Mouse (Mus musculus): Measurements from ENCODE around the gene Proz. TPM values are rescaled to one million over a fixed set of nuclear protein-coding genes. Genes with fewer than 3 reads are reported as not detected.
A peak's percentile ranks its signal among the peaks of the same experiment; 100 is the strongest.
"Not testable (repeated sequence)": the region's sequence is repeated elsewhere in the genome, so short reads cannot be mapped to it uniquely, and the experiment has no call there.

Gene Proz
- total RNA-seq (2021) = not detected
- long read RNA-seq, experiment 1 = 0 reads
- long read RNA-seq, experiment 2 = 0 reads

- no peak for DNase-seq (ENCODE audit: low spot score in 2 of 2)
Measured at GRCm38 (mm10) chr8:13060441-13061150, at the start of gene Proz. Gene Proz (plus strand): TSS chr8:13060914.

- no peak for DNase-seq (ENCODE audit: low spot score in 2 of 2)
Measured at GRCm38 (mm10) chr8:13019560-13019959, 41.2 kb upstream of the Proz start.

- peak in 1 of 2 experiments; percentile 18 for DNase-seq (ENCODE audit: low spot score in 2 of 2)
Measured at GRCm38 (mm10) chr8:13021830-13022229, 38.9 kb upstream of the Proz start.

DNA sequence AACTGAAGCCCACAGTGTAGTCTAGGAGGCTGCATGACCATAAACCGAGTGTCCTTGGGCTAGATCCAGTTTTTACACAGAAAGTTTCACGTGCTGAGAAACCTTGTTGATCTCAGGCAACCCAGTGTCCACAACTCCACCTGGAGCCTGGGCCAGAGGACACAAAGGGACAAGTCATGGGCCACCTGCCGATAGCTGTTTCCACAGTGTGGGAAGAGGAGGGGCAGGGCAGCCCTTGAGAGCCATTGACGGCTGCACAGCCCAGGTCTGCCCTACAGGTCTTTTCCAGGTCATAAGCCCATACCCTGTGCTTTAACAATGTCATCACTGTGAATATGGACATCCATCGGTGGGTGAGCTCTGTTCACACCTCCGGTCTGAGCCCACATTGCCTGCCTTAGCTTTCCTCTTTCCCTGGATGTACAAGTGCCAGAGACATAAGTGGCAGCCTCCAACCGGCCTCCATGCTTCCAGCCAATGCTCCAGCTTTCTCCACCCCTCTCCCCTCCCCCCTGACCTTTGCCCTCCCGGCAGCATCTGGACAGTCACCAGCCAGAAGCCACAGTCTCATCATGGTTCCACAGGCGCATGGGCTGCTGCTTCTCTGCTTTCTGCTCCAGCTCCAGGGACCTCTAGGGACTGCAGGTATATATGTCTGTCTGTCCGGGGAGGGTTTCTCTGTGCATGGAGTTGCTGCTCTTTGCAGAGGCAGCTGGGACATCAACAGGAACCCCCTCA lies 35.1 kb upstream of the Proz start, which contains the start of gene F7:
Gene F7 (plus strand): TSS at position 548 of the 738 bp plus-strand sequence.
- no peak for DNase-seq (ENCODE audit: low spot score in 2 of 2)

DNA sequence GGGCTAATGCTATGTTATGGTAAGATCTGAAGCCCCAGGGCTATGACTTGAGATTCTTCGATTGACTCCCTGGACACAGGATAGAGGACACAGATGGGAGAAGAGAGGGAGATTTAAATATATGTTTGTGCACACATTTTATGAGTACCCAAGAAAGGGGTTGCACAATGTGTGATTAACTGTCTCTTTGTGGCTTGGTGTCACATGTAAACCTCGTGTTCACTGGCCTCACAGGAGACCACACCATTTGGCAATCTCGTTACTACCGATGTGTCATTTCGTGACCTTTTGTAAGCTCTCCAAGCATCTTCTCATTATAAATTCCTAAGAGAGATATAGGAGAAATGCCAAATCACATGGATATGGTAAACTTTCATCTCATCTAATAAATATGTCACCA lies 33.1 kb upstream of the Proz start:
- no peak for DNase-seq (ENCODE audit: low spot score in 2 of 2)

DNA sequence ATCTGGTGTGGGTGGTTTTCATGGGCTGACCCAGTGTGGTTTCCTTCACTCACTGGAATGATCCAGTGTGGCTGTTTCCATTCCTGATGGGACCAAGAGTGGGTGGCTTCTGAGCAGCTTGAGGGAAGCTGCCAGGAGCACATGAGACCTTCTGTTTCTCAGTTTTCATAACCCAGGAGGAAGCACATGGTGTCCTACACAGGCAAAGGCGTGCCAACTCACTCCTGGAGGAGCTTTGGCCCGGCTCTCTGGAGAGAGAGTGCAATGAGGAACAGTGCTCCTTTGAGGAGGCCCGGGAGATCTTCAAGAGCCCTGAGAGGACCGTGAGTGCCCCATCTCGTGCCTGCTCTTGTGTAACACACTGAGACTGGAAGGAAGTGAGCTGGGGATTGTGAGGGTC lies 32.2 kb upstream of the Proz start:
- peak; percentile 39 to 44 for DNase-seq (ENCODE audit: low spot score in 2 of 2)

DNA sequence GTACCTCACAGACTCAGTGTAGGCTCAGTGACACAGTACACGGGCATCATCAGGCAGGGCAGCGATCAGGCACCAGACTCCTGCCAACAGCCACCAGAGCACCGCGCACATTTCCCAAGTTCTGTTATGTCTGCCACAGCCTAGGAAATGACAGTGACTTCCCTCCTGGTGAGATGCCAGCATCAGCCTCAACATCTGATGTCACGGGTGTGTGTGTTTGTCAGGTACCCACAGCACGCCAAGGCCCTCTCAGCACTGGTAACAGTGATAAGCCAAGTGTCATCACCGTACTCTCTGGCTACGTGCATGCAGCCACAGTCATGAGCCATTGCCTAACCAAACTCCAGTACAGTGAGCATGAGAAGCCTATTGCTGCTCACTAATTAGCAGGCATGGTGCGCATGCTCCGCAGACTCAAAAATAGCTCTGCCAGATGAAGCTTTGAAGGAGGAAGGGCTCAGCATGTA lies 24.3 kb upstream of the Proz start:
- peak; percentile 51 to 52 for DNase-seq (ENCODE audit: low spot score in 2 of 2)

GRCm38 (mm10) chr8:13037015-13037414 lies 23.7 kb upstream of the Proz start, which contains the start of gene F10:
Gene F10 (plus strand): TSS chr8:13037308.
- DNase-seq (ENCODE audit: low spot score in 2 of 2) = no peak

GRCm38 (mm10) chr8:13037569-13037968 lies 23.1 kb upstream of the Proz start:
- no peak for DNase-seq (ENCODE audit: low spot score in 2 of 2)

DNA sequence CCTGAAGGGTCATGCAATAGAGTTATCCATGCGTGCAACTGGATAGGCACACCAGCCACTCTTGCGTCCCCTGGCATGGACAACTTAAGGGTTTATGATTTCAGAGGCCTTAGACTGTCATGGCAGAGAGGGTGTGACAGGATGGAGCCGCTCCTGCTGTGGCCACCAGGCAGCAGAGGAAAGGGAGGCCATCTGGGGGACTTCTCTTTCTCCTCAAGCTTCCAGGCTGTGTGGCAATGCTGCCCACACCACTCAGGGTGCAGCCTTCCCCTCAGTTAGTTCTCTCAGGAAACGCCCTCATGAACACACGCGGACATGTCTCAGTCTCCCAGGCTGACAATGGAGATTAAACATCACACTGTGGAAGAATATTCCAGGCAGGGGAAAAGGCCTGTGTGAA lies 21.7 kb upstream of the Proz start:
- no peak for DNase-seq (ENCODE audit: low spot score in 2 of 2)

DNA sequence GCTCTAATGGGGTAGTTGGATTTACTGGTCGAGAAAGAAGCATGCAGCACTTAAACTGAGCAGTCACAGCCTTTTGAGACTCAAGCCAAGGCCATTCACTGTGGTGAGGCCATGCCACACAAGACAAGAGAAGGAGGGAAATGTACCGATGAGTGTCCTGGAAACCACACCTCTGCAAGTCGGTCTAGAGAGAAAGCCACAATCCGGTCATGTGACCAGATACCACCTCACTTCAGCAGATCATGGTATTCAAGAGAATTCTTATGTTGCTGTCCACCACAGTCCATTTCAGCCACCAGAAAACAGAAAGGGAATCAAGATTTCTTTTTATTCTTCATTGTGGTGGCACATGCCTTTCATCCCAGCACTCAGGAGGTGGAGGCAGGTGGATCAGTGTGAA lies 19.3 kb upstream of the Proz start:
- DNase-seq (ENCODE audit: low spot score in 2 of 2) = no peak

DNA sequence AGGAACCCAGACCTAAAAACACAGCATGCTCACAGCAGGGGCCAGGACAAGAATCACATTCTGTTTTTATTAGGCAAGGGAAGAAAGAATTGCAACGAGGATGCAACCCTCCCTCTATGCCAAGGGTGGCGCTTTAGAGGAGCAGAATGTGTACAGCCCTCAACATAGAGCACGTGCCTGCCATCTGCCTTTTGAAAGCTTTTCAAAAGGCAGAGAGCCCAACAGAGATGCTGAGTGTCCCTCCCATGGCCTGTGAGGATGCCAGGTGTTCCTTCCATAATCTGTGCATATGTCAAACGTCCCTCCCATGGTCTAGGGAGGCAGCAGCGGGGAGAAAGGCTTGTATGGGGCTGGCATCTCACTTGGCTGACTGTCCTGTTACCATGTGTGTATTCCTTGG lies 13.1 kb upstream of the Proz start:
- no peak for DNase-seq (ENCODE audit: low spot score in 2 of 2)

DNA sequence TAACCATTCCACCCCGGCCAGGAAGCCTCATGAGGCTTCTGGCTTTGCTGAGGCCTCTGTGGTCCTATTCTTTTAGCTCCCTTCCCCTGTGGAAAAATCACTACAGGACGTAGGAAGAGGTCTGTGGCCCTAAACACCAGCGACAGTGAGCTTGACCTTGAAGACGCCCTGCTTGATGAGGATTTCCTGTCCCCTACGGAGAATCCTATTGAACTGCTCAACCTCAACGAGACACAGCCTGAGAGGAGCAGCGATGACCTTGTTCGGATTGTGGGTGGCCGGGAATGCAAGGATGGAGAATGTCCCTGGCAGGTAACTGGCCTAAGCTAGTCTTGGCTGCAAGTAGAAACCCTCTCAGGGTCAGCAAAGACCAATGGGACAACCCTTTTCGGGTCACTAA lies 10.2 kb upstream of the Proz start:
- no peak for DNase-seq (ENCODE audit: low spot score in 2 of 2)

GRCm38 (mm10) chr8:13057351-13057750 lies 3.4 kb upstream of the Proz start:
- no peak for DNase-seq (ENCODE audit: low spot score in 2 of 2)

DNA sequence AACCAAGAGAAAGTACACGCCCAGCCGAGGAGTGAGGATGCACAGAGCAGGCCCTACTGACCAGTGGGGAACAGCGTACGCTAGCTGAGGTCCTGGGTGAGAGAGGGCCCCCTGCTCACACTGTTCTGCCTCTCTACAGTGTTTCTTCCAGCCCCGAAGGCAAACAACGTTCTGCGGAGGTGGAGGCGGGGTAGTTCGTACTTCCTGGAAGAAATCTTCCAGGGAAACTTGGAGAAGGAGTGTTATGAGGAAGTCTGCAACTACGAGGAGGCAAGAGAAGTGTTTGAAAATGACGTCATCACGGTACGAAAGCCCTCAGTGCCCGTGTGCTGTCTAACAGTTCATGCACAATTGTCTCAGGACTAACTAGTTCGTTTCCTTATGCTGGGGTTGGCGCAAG lies 2.4 kb downstream of the Proz start:
- no peak for DNase-seq (ENCODE audit: low spot score in 2 of 2)

DNA sequence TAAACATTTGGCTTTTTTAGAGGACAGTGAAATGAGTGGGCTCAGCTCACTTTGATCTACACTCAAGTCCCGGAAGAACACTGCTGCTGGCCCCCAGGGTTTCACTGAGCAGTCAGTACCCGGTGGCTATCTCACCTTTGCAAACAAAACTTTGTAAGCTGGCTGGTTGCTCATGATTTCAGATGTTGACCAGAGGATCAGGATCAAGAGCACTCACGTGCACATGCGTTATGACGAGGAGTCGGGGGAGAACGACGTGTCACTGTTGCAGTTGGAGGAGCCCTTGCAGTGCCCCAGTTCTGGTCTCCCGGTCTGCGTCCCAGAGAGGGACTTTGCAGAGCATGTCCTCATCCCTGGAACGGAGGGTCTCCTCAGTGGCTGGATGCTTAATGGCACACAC lies 12.5 kb downstream of the Proz start:
- no peak for DNase-seq (ENCODE audit: low spot score in 2 of 2)

- DNase-seq (ENCODE audit: low spot score in 2 of 2) = no peak
Measured at GRCm38 (mm10) chr8:13075044-13075443, 14.3 kb downstream of the Proz start.

DNA sequence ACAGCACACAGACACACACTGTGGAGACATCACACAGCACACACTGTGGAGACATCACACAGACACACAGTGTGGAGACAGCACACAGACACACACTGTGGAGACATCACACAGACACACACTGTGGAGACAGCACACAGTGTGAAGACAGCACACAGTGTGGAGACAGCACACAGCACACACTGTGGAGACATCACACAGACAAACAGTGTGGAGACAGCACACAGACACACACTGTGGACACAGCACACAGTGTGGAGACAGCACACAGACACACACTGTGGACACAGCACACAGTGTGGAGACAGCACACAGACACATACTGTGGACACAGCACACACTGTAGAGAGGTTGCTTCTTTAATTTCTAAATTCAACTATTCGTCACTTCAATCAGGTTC lies 14.9 kb downstream of the Proz start:
- not testable (repeated sequence) for DNase-seq (ENCODE audit: low spot score in 2 of 2)

GRCm38 (mm10) chr8:13077542-13077941 lies 16.8 kb downstream of the Proz start:
- DNase-seq (ENCODE audit: low spot score in 2 of 2) = no peak

DNA sequence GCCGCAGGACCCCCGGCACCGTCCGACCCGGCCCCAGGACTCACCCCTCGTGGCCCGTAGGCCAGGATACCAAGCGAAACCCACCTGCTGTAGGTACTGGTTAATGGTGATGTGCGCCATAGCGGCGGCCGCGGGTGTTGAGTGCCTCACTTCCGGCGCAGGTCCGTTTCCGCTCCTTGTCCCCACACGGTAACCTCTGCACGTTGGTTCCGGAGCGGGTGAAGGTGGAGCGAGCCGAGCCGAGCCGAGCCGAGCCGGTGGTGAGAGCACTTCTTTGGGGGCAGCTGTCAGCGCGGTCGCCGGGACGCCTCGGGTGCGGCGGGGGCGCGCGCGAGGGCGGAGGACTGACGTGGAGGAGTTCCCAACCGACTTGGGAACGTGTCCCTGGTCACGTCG lies 44.0 kb downstream of the Proz start:
- DNase-seq (ENCODE audit: low spot score in 2 of 2) = peak; percentile 91 to 95

DNA sequence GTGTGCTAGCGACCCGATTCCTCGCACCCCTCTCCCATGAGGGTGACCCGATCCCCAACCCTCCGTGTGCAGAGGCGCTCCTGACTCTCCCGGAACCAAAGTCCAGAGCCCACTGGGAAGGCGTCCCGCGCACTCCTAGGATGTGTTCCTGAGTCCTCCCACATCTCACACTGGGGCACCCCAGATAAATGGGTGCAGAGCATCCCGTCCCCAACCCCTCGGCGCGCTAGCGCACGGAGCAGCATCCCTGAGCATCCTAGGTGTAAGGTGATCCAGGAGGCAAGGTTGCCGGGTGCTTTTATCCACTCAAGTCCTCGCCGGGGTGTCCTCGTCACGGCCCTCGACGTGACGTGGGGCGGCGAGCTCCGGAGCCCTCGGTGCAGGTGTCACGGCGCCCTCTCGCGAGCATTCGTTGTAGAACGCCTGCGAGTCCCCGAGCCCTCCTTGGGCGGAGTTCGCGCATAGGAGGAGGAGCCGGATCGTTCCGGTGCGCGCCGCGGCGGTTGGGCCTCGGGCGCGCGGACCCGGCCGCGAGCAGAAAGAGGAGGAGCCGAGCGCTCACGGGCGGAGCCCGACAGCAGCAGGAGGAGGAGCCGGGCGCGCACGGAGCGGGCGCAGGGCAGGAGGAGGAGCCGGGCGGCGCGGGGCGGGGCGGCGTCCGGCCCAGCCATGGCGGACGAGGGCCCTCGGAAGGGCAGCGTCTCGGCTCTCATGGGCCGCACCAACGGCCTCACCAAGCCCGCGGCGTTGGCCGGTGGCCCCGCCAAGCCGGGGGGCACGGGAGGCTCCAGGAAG lies 44.6 kb downstream of the Proz start, which contains the start of the genes Pcid2 and Cul4a:
Gene Pcid2 (minus strand): TSS at position 373 of the 795 bp plus-strand sequence.
Gene Cul4a (plus strand): TSS at position 535 of the 795 bp plus-strand sequence.
- DNase-seq (ENCODE audit: low spot score in 2 of 2) = peak; percentile 95 to 97

Measured in layer of hippocampus, postnatal 14 days (tissue).